ENCODE assay signal across 10 mouse cellular contexts in the genomic region with DNA sequence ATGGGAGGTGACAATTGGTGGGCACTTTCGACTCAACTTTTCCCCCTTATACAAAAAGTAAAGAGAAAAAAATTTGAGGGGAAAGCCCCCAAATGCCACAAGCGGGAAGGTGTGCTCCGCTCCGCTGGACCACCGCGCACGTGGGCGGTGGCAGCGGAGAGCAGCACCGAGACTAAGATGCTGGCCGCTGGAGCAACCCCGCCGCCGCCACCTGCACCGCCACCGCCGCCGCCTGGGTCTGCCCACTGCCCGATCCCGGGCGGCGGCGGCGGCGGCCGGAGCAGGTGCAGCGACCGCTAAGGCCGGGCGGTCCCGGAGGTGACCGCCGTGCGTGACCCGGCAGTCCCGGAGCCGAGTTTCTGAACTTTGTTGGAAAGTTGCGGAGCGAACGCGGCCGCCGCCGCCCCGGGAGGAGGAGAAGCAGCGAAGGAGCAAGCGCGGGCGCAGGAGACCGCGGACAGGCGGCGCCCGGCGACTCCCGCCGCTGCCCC. TPM values are rescaled to one million over a fixed set of nuclear protein-coding genes. Genes with fewer than 3 reads are reported as not detected.
DNase-seq lines count a peak whose midpoint lies in the region; ATAC-seq lines count a peak whose summit lies in the region.
"Had no signal": no experiment of that assay in that cellular context is flagged by ENCODE, and none has a peak within 500 bp of the region (broad histone marks: within the 10 kb centered on the region; RNA-seq: fewer than 3 reads in every experiment).

Gene Barhl2, minus strand, starts transcription at position 181 of the 491 bp plus-strand sequence.

- H3K4me3 ChIP-seq in hindbrain, embryonic 10.5 days, result peak within 1 kb of the TSS; percentile 60
- H3K4me3 ChIP-seq in midbrain, embryonic 11.5 days (ENCODE audit: low read depth, low read length), result peak within 1 kb of the TSS; percentile 60

- intact Hi-C loops in heart, postnatal 10 days (cut with DNase I), result no loop called here

- WGBS in hindbrain, embryonic 10.5 days, result under 1% methylated on average over 57 of the region's 57 CpGs
- WGBS in midbrain, embryonic 11.5 days, result under 1% methylated on average over 39 of the region's 57 CpGs

- H3K4me1 ChIP-seq in hindbrain, embryonic 10.5 days (replicated peaks), result peaks cover 45% of the 10 kb centered on the region
- H3K4me1 ChIP-seq in midbrain, embryonic 11.5 days (ENCODE audit: control insufficient read depth, insufficient read depth, low read length), result peaks cover 14% of the 10 kb centered on the region

- H3K9ac ChIP-seq in midbrain, embryonic 11.5 days (ENCODE audit: low read length), result peak within 1 kb of the TSS; percentile 61

- H3K27me3 ChIP-seq in hindbrain, embryonic 10.5 days (ENCODE audit: insufficient read depth, poor library complexity, severe bottlenecking), result peaks cover 100% of the 10 kb centered on the region
- peaks cover 88% of the 10 kb centered on the region for H3K27me3 ChIP-seq in midbrain, embryonic 11.5 days (ENCODE audit: control insufficient read depth, insufficient read depth, low read length)

- H3K9me3 ChIP-seq in hindbrain, embryonic 10.5 days, result no peaks in the 10 kb centered on the region
- H3K9me3 ChIP-seq in midbrain, embryonic 11.5 days (ENCODE audit: control insufficient read depth, low read length), result no peaks in the 10 kb centered on the region

- DNase-seq in heart, adult 11 months, result peak; percentile 29
- DNase-seq in heart, postnatal 10 days, result no peak
- DNase-seq in ZHBTc4 (ENCODE audit: low read depth, low spot score), result peak; percentile 46
- DNase-seq in hindbrain, embryonic 10.5 days (ENCODE audit: low spot score), result peak; percentile 61
- DNase-seq in midbrain, embryonic 11.5 days (ENCODE audit: low spot score, missing footprints), result peak; percentile 96
- DNase-seq in right cerebral cortex, adult 18-20 months, result no peak
- no peak for DNase-seq in layer of hippocampus, adult 11-12 months (ENCODE audit: low spot score)

- H3K4me2 ChIP-seq in midbrain, embryonic 11.5 days, result peak within 1 kb of the TSS; percentile 86

- peak within 1 kb of the TSS; percentile 50; the same call in 1 of the 2 replicates for H3K27ac ChIP-seq in hindbrain, embryonic 10.5 days
- H3K27ac ChIP-seq in midbrain, embryonic 11.5 days (ENCODE audit: low read depth, low read length), result peak within 1 kb of the TSS; percentile 71
- H3K27ac ChIP-seq: macrophage had no signal

- H3K36me3 ChIP-seq in hindbrain, embryonic 10.5 days, result no peaks in the 10 kb centered on the region
- no peaks in the 10 kb centered on the region for H3K36me3 ChIP-seq in midbrain, embryonic 11.5 days (ENCODE audit: control insufficient read depth, insufficient read depth, low read length)

- peak; percentile 30 for ATAC-seq in midbrain, embryonic 11.5 days (ENCODE audit: low FRiP score)
- ATAC-seq in erythroblast, adult 5-6 weeks (replicated peaks; ENCODE audit: low FRiP score, poor library complexity, severe bottlenecking), result no peak

RNA-seq across cellular contexts. Expression of gene Barhl2, which starts in this region (rescaled TPM):
- total RNA-seq in heart, postnatal 10 days (2021), result not detected
- 1.1 and 1.4 TPM in 2 replicates for polyA plus RNA-seq in hindbrain, embryonic 10.5 days (2016; fragmentation: Nextera tagmentation; extraction: Ambion mirVana)
- polyA plus RNA-seq in midbrain, embryonic 11.5 days (2014; fragmentation: Nextera tagmentation; extraction: Ambion mirVana), result 10.3 and 12.4 TPM in 2 replicates
- total RNA-seq in erythroblast, adult 5-6 weeks (2015; ENCODE audit: low replicate concordance), result not detected in 2 replicates
- not detected in 2 replicates for total RNA-seq in erythroblast, adult 5-6 weeks (2017; ENCODE audit: low replicate concordance)
- total RNA-seq: common myeloid progenitor, adult 5-6 weeks had no signal
- polyA plus RNA-seq: macrophage had no signal

Comparison
In these comparisons a context has a peak if more than half of its experiments do, and no peak if none do; other contexts are left out.
1. DNase-seq: peak in heart, adult 11 months (single experiment), ZHBTc4 (single experiment), hindbrain, embryonic 10.5 days (single experiment) and midbrain, embryonic 11.5 days (single experiment); none in heart, postnatal 10 days (0 of 2), right cerebral cortex, adult 18-20 months (single experiment) and layer of hippocampus, adult 11-12 months (single experiment).